Mouse (Mus musculus): ENCODE measurements around the gene Trappc6a.
A peak's percentile ranks its signal among the peaks of the same experiment; 100 is the strongest.
"Not testable (repeated sequence)": the region's sequence is repeated elsewhere in the genome, so short reads cannot be mapped to it uniquely, and the experiment has no call there.

Trappc6a gene

GRCm38 (mm10) chr7:19489525-19489924 lies 18.7 kb upstream of the Trappc6a start:
- DNase-seq (ENCODE audit: low spot score): no peak

GRCm38 (mm10) chr7:19491731-19492130 lies 16.5 kb upstream of the Trappc6a start:
- peak; percentile 76 for DNase-seq (ENCODE audit: low spot score)

- no peak for DNase-seq (ENCODE audit: low spot score)
Observed at GRCm38 (mm10) chr7:19494751-19495474, 13.3 kb upstream of the Trappc6a start.

- no peak for DNase-seq (ENCODE audit: low spot score)
Observed at GRCm38 (mm10) chr7:19495521-19496213, 12.5 kb upstream of the Trappc6a start.

GRCm38 (mm10) chr7:19496214-19496555 lies 12.0 kb upstream of the Trappc6a start:
- DNase-seq (ENCODE audit: low spot score): no peak

- DNase-seq (ENCODE audit: low spot score): no peak
Observed at GRCm38 (mm10) chr7:19498326-19498725, 9.9 kb upstream of the Trappc6a start.

GRCm38 (mm10) chr7:19500420-19501363 lies 7.5 kb upstream of the Trappc6a start:
- DNase-seq (ENCODE audit: low spot score): no peak

GRCm38 (mm10) chr7:19501658-19502057 lies 6.5 kb upstream of the Trappc6a start:
- no peak for DNase-seq (ENCODE audit: low spot score)

GRCm38 (mm10) chr7:19503481-19504068 lies 4.6 kb upstream of the Trappc6a start:
- peak; percentile 72 for DNase-seq (ENCODE audit: low spot score)

- DNase-seq (ENCODE audit: low spot score): no peak
Observed at GRCm38 (mm10) chr7:19506326-19506725, 1.9 kb upstream of the Trappc6a start.

- DNase-seq (ENCODE audit: low spot score): no peak
Observed at GRCm38 (mm10) chr7:19506969-19507611, 1.1 kb upstream of the Trappc6a start.

- no peak for DNase-seq (ENCODE audit: low spot score)
Observed at GRCm38 (mm10) chr7:19507612-19507981, 598 bp upstream of the Trappc6a start.

- no peak for DNase-seq (ENCODE audit: low spot score)
Observed at GRCm38 (mm10) chr7:19508924-19509568, 851 bp downstream of the Trappc6a start.

- DNase-seq (ENCODE audit: low spot score): no peak
Observed at GRCm38 (mm10) chr7:19509786-19510185, 1.6 kb downstream of the Trappc6a start.

GRCm38 (mm10) chr7:19511934-19512333 lies 3.7 kb downstream of the Trappc6a start:
- not testable (repeated sequence) for DNase-seq (ENCODE audit: low spot score)

GRCm38 (mm10) chr7:19512353-19512752 lies 4.2 kb downstream of the Trappc6a start:
- no peak for DNase-seq (ENCODE audit: low spot score)

- no peak for DNase-seq (ENCODE audit: low spot score)
Observed at GRCm38 (mm10) chr7:19517652-19518365, 9.6 kb downstream of the Trappc6a start, which contains the start of gene Nkpd1. Gene Nkpd1 (plus strand): TSS chr7:19517838.

GRCm38 (mm10) chr7:19520032-19520431 lies 11.8 kb downstream of the Trappc6a start:
- no peak for DNase-seq (ENCODE audit: low spot score)

- no peak for DNase-seq (ENCODE audit: low spot score)
Observed at GRCm38 (mm10) chr7:19523017-19523756, 15.0 kb downstream of the Trappc6a start.
